Mouse (Mus musculus) lung, embryonic 16.5 days (tissue): ENCODE data around the gene Slc51b. TPM values are rescaled to one million over a fixed set of nuclear protein-coding genes. Genes with fewer than 3 reads are reported as not detected.

ENCODE experiments used
- ATAC-seq: fragments of 200-750 bp; cut with Nextera tagmentation; 2 replicates; pipeline ENCODE4 v1.8.0; 2017; ENCODE audit warnings: low read depth, mild to moderate bottlenecking, moderate library complexity
- H3K27ac ChIP-seq: fragments of 300-500 bp; sonication (generic); 2 replicates; pipeline ENCODE4 v1.5.1; 2014; ENCODE audit warnings: mild to moderate bottlenecking, control low read depth, low read length
- H3K27me3 ChIP-seq: fragments of 300-500 bp; sonication (generic); 2 replicates; pipeline ENCODE4 v1.6.1; 2014; ENCODE audit warnings: low read depth, low read length, mixed read lengths; ENCODE audit not compliant: control insufficient read depth, insufficient read depth
- H3K36me3 ChIP-seq: fragments of 300-500 bp; sonication (generic); 2 replicates; pipeline ENCODE4 v1.6.1; 2014; ENCODE audit warnings: low read length; ENCODE audit not compliant: control insufficient read depth, insufficient read depth
- H3K4me1 ChIP-seq: fragments of 300-500 bp; sonication (generic); replicated peaks from 2 replicates; pipeline ENCODE4 v1.6.1; 2014; ENCODE audit warnings: low read length, mixed read lengths; ENCODE audit not compliant: control insufficient read depth, insufficient read depth
- H3K4me2 ChIP-seq: fragments of 300-500 bp; sonication (generic); 2 replicates; pipeline ENCODE4 v1.6.1; 2014; ENCODE audit warnings: low read depth, low read length, control low read depth
- H3K4me3 ChIP-seq: fragments of 300-500 bp; sonication (generic); 2 replicates; pipeline ENCODE4 v1.5.1; 2014; ENCODE audit warnings: mild to moderate bottlenecking, low read length, control low read depth
- H3K9ac ChIP-seq: fragments of 300-500 bp; sonication (generic); 2 replicates; pipeline ENCODE4 v1.6.1; 2014; ENCODE audit warnings: low read length, control low read depth
- H3K9me3 ChIP-seq: fragments of 300-500 bp; sonication (generic); 2 replicates; pipeline ENCODE4 v1.6.1; 2016; ENCODE audit warnings: low read length; ENCODE audit not compliant: control insufficient read depth
- WGBS: fragments of 180-500 bp; shearing (Covaris S2); extraction: QIAGEN DNeasy Blood & Tissue Kit; methylation state at CpG from one replicate; pipeline ENCODE4 v1.1.7; 2014; 5-methylcytosine and 5-hydroxymethylcytosine counted together
- polyA plus RNA-seq: library from polyadenylated mRNA; unstranded; fragments of >200 nt; fragmentation: Nextera tagmentation; extraction: Ambion mirVana; gene quantifications from 2 replicates; pipeline ENCODE4 v1.2.1, GENCODE M21; 2015

Gene Slc51b
- polyA plus RNA-seq, 1 experiment from 2014 or later: not detected

GRCm38 (mm10) chr9:65371756-65372155 is 51.0 kb downstream of the Slc51b start:
- no peaks in the 10 kb centered on the region for H3K27me3 ChIP-seq
- H3K36me3 ChIP-seq: no peaks in the 10 kb centered on the region
- 73% methylated on average over 24 of the region's 24 CpGs for WGBS
- no peak overlapping the region for H3K4me3 ChIP-seq
- H3K4me2 ChIP-seq: no peak overlapping the region
- H3K27ac ChIP-seq: no peak overlapping the region
- no peak overlapping the region for H3K9ac ChIP-seq
- H3K9me3 ChIP-seq: no peaks in the 10 kb centered on the region
- no peaks in the 10 kb centered on the region for H3K4me1 ChIP-seq
- ATAC-seq: no peak

- no peaks in the 10 kb centered on the region for H3K27me3 ChIP-seq
- no peaks in the 10 kb centered on the region for H3K4me1 ChIP-seq
- no peaks in the 10 kb centered on the region for H3K9me3 ChIP-seq
- H3K4me3 ChIP-seq: no peak overlapping the region
- H3K36me3 ChIP-seq: peaks cover 5% of the 10 kb centered on the region; the same call in 1 of the 2 replicates
- H3K27ac ChIP-seq: no peak overlapping the region
- no peak overlapping the region for H3K4me2 ChIP-seq
- no peak overlapping the region for H3K9ac ChIP-seq
- WGBS: 74% methylated on average over 7 of the region's 7 CpGs
- ATAC-seq: no peak
Observed at GRCm38 (mm10) chr9:65365721-65366120, 57.0 kb downstream of the Slc51b start.

- Histone ChIP-seq H3K27ac (no peak overlapping the region), H3K4me2 (no peak overlapping the region), H3K36me3 (peaks cover 15% of the 10 kb centered on the region), H3K27me3 (no peaks in the 10 kb centered on the region), H3K4me1 (no peaks in the 10 kb centered on the region), H3K9ac (no peak overlapping the region), H3K4me3 (no peak overlapping the region), H3K9me3 (no peaks in the 10 kb centered on the region)
- WGBS: 26% methylated on average over 9 of the region's 9 CpGs
- no peak for ATAC-seq
Observed at GRCm38 (mm10) chr9:65363684-65364083, 59.1 kb downstream of the Slc51b start.

Other genes starting within 250 kb of the Slc51b start
- 5.7 TPM in 2 replicates for gene Parp16, start 227.6 kb downstream of the Slc51b start, polyA plus RNA-seq
- 0.19 and 0.35 TPM in 2 replicates for gene Cilp, start 157.8 kb downstream of the Slc51b start, polyA plus RNA-seq
- 50.3 and 51.8 TPM in 2 replicates for gene Clpx, start 128.7 kb downstream of the Slc51b start, polyA plus RNA-seq
- 3.9 and 4.9 TPM in 2 replicates for gene Pdcd7, start 76.9 kb downstream of the Slc51b start, polyA plus RNA-seq
- 0.35 TPM in 1 of 2 replicates, not detected in the other for gene Ubap1l, start 61.9 kb downstream of the Slc51b start, polyA plus RNA-seq
- gene Kbtbd13, start 31.3 kb downstream of the Slc51b start, polyA plus RNA-seq: 4.7 and 4.8 TPM in 2 replicates
- 53.8 and 55.8 TPM in 2 replicates for gene Rasl12, start 24.4 kb downstream of the Slc51b start, polyA plus RNA-seq
- 20.1 and 22.2 TPM in 2 replicates for gene Mtfmt, start 12.8 kb upstream of the Slc51b start, polyA plus RNA-seq
- 98.9 and 99.2 TPM in 2 replicates for gene Spg21, start 38.0 kb upstream of the Slc51b start, polyA plus RNA-seq
- not detected in 2 replicates for gene Ankdd1a, start 97.2 kb upstream of the Slc51b start, polyA plus RNA-seq
- 23.6 and 24.4 TPM in 2 replicates for gene Plekho2, start 157.1 kb upstream of the Slc51b start, polyA plus RNA-seq
- 16.1 and 17.0 TPM in 2 replicates for gene Pif1, start 164.2 kb upstream of the Slc51b start, polyA plus RNA-seq
- 10.8 and 14.1 TPM in 2 replicates for gene Rbpms2, start 206.7 kb upstream of the Slc51b start, polyA plus RNA-seq
- gene Oaz2, start 245.0 kb upstream of the Slc51b start, polyA plus RNA-seq: 455 and 472 TPM in 2 replicates